Mouse (Mus musculus): Measurements from ENCODE around the gene Pcgf5.

Gene Pcgf5

GRCm38 (mm10) chr19:36382901-36383300, 34.8 kb downstream of the Pcgf5 start:
- in situ Hi-C loops (cut with MboI; ENCODE audit: unreplicated experiment in 2 of 2), result no loop called here

DNA sequence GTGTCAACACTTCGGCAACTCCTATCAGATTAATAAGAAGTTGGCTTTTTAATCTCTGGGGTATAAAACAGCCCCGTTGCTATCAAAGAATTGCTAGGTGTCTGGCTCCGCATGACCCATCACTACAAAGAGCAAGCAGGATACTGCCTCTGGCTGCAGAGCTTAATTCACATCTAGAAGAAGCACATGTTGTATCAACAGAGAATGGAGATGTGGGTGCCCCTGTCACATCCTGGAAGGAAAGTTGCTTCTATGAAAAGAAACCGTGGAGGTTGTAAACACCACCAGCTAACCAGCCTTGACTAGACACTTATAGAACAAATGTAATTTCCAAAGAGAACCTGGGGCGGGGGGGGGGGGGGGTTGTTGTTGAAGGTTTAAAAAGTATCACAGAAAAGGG, 35.9 kb downstream of the Pcgf5 start:
- in situ Hi-C loops (cut with MboI; ENCODE audit: unreplicated experiment in 2 of 2), result no loop called here

- in situ Hi-C loops (cut with MboI; ENCODE audit: unreplicated experiment in 2 of 2), result no loop called here
Measured at GRCm38 (mm10) chr19:36384426-36384825, 36.3 kb downstream of the Pcgf5 start.

- in situ Hi-C loops (cut with MboI; ENCODE audit: unreplicated experiment in 2 of 2), result no loop called here
Measured at GRCm38 (mm10) chr19:36388502-36388901, 40.4 kb downstream of the Pcgf5 start.

DNA sequence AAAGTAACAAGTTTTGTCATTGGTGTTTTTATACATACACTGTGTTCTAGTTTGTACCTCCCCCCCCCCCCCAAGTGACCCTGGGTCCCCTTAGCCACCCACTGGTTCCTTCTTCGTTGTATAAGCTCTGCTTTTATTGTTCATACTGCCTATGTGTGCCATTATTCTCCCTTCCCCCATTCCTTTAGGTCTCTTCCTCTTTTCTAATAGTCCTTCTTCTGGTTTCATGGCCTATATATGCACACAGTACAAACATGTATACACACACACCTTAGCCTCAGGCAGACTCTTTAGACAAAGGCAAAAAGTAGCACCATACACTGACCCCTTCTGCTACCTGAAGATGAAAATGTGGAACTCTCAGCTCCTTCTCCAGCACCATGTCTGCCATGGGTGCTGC, 42.6 kb downstream of the Pcgf5 start:
- in situ Hi-C loops (cut with MboI; ENCODE audit: unreplicated experiment in 2 of 2), result no loop called here

- in situ Hi-C loops (cut with MboI; ENCODE audit: unreplicated experiment in 2 of 2), result no loop called here
Measured at GRCm38 (mm10) chr19:36398500-36398899, 50.4 kb downstream of the Pcgf5 start.

GRCm38 (mm10) chr19:36408352-36409100, 60.4 kb downstream of the Pcgf5 start:
- in situ Hi-C loops (cut with MboI; ENCODE audit: unreplicated experiment in 2 of 2), result loop anchor here in 1 of 2 experiments (25.0 kb wide), 2 partner anchors 1271 to 1629 kb away; partner anchors contain the start of gene Myof

DNA sequence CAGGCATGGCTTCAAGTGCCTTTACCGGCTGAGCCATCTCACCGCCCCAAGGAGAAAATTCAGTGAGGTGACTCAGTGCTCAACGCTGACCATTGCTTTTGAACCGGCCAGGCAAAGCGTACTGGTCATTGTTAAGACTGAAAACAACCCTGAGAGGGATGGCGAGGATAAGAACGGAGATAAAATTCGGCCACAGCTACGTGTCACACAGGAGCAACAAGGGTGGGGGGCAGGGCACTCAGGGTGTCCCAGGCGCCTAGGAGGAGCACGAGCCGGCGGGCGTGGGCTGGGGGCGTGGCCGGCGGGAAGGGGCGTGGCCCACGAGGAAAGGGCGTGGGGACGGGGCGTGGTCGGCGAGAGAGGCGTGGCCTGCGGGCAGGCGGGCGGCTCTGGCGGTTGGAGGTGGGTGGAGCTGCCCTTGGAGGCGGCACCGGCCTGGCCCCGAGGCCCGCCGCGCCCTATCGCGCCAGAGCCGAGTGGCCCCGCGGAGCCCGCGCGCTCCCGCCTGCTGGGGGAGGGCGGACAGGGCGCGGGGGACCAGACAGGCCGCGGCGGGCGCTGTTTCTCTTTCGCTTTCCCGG, 61.3 kb downstream of the Pcgf5 start:
- in situ Hi-C loops (cut with MboI; ENCODE audit: unreplicated experiment in 2 of 2), result loop anchor here in 1 of 2 experiments (25.0 kb wide), 2 partner anchors 1272 to 1628 kb away; partner anchors contain the start of gene Myof

GRCm38 (mm10) chr19:36409861-36410392, 61.8 kb downstream of the Pcgf5 start:
- in situ Hi-C loops (cut with MboI; ENCODE audit: unreplicated experiment in 2 of 2), result loop anchor here in 1 of 2 experiments (25.0 kb wide), 2 partner anchors 1273 to 1627 kb away; partner anchors contain the start of gene Myof

DNA sequence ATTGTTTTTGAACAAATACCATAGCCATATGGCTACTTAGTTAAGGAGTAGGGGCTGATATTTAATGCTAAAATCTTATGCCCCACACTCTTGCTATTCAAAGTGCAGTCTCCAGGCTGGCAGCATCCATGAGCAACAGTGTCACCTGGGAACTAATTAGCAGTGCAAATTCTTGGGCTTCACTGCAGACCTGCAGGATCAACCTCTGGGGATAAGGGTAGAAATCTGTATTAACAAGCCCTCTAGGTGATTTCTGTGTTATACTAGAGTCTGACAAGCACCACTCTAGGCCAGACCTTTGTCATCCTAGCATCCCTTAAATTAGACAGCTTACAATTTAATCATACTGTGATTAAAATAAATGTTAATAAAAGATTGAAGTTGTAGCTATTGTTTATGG, 71.8 kb downstream of the Pcgf5 start:
- in situ Hi-C loops (cut with MboI; ENCODE audit: unreplicated experiment in 2 of 2), result loop anchor here in 1 of 2 experiments (25.0 kb wide), 2 partner anchors 1283 to 1617 kb away; partner anchors contain the start of gene Myof

- in situ Hi-C loops (cut with MboI; ENCODE audit: unreplicated experiment in 2 of 2), result loop anchor here (25.0 kb wide), 3 partner anchors 1290 to 1765 kb away; no protein-coding TSS in a partner anchor
Measured at GRCm38 (mm10) chr19:36427195-36427876, 79.2 kb downstream of the Pcgf5 start.

- in situ Hi-C loops (cut with MboI; ENCODE audit: unreplicated experiment in 2 of 2), result loop anchor here (25.0 kb wide), 3 partner anchors 1291 to 1766 kb away; no protein-coding TSS in a partner anchor
Measured at GRCm38 (mm10) chr19:36428116-36428515, 80.0 kb downstream of the Pcgf5 start.

- in situ Hi-C loops (cut with MboI; ENCODE audit: unreplicated experiment in 2 of 2), result loop anchor here (25.0 kb wide), 3 partner anchors 1292 to 1767 kb away; no protein-coding TSS in a partner anchor
Measured at GRCm38 (mm10) chr19:36429354-36429753, 81.2 kb downstream of the Pcgf5 start.

DNA sequence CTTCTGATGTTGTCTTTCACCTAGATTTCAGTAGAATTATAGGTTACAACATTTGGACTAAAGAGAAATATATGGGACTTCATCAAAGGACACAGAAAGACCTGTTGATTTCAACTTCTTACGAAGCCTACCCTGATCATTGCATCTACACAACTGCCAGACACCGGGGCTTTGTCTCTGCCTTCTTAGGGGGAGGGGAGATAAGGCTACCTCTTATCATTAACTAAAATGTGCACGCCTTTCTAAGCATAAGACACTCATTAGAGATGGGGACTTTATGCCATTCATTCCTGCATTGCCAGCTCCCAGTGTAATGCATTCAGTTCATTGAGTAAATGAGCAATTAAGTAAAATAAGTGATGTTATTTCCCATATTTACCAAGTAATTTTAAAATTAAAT, 85.1 kb downstream of the Pcgf5 start:
- in situ Hi-C loops (cut with MboI; ENCODE audit: unreplicated experiment in 2 of 2), result loop anchor here (25.0 kb wide), 3 partner anchors 1296 to 1771 kb away; no protein-coding TSS in a partner anchor

GRCm38 (mm10) chr19:36439894-36440714, 92.0 kb downstream of the Pcgf5 start:
- in situ Hi-C loops (cut with MboI; ENCODE audit: unreplicated experiment in 2 of 2), result loop anchor here (5.0 to 25.0 kb wide), 6 partner anchors 258 to 1778 kb away; no protein-coding TSS in a partner anchor

- in situ Hi-C loops (cut with MboI; ENCODE audit: unreplicated experiment in 2 of 2), result loop anchor here in 1 of 2 experiments (25.0 kb wide), 1 partner anchor 811 kb away; no protein-coding TSS in a partner anchor
Measured at GRCm38 (mm10) chr19:36450997-36451608, 103.0 kb downstream of the Pcgf5 start.

GRCm38 (mm10) chr19:36451731-36452130, 103.6 kb downstream of the Pcgf5 start:
- in situ Hi-C loops (cut with MboI; ENCODE audit: unreplicated experiment in 2 of 2), result loop anchor here in 1 of 2 experiments (25.0 kb wide), 1 partner anchor 811 kb away; no protein-coding TSS in a partner anchor

DNA sequence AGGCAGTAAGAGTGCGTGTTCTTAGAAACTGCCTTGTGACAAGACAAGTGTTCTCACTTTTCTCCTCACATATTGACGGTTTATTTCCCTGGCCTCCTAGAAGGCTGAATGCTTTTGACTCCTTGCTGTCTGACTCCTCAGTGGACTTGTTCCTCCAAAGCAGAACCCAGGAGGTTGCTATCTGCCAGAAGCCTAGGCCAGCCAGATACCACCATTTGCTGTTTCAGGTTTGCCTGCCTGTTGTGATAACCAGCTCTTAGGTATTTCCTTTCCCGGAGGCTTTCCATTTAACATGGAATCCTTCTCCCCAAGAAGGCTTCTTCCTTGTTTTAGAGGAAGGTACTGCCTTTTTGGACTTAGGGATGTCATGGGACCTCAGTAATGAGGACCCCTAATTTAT, 104.1 kb downstream of the Pcgf5 start:
- in situ Hi-C loops (cut with MboI; ENCODE audit: unreplicated experiment in 2 of 2), result loop anchor here in 1 of 2 experiments (25.0 kb wide), 1 partner anchor 810 kb away; no protein-coding TSS in a partner anchor

DNA sequence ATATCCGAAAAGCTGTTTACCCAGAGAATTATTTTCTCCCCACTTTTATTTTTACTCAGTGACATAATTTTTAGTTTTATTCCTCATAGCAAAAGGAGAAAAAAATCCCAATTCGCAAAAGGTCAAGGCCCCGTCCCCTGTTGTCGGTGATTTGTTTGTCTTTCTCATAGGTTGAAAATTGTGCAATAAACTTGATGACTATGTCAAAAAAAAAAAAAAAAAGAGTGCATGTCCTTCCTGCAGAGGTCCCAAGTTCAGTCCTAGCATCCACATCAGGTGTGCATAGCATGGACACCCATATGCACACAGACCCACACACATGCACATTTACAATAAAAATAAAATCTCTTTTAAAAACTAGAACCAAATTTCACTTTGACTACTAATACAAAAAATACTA, 105.3 kb downstream of the Pcgf5 start:
- in situ Hi-C loops (cut with MboI; ENCODE audit: unreplicated experiment in 2 of 2), result loop anchor here in 1 of 2 experiments (25.0 kb wide), 1 partner anchor 809 kb away; no protein-coding TSS in a partner anchor
